Mouse (Mus musculus): ENCODE measurements around the gene Slc35f1.

DNA sequence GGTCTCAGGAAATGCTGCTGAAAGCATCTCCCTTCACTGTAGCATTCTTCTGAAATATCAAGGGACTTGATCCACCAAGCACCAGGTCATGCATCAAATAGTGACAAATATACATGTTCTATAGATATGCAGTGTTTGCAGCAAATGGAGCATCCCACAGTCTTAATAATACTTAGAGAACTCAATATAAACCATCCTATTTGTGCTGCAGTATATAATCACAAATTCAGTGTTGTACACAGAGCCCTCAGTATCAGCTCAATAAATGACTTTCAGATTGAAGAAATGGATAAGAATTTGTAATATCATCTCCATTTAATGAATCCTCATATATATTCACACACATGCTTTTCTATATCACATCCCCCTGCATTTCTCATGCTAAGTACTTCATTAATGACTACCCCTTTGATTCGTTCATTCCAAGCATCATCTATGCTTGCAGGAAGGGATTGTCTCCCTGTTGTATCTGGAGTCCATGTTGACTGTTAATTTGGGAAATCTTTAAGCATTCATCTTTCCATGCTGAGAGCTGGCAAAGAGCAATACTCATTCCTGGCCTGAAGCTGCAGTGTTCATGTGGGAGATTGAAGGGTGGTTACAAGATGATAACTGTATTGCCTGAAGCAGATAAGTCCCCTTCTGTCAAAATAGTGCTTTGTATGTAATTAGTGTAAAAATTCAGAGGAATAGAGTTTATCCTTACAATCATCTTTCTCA is 249.9 kb downstream of the Slc35f1 start:
- TF ChIP-seq CTCF (IDR thresholded peaks at IDR 0.05): no peak
- TF ChIP-seq EP300 (IDR thresholded peaks at IDR 0.05): no peak
